Mouse (Mus musculus) embryonic fibroblast, embryonic 13.5 days (primary cell): ENCODE results near the gene Pum1.

Experiments
- CTCF ChIP-seq: IDR thresholded peaks from 2 replicates; pipeline ENCODE4 v1.5.1; 2011; ENCODE audit warnings: mild to moderate bottlenecking, control low read depth, low read length, moderate library complexity, borderline replicate concordance; ENCODE audit not compliant: insufficient read depth
- POLR2A ChIP-seq: IDR thresholded peaks from 2 replicates; pipeline ENCODE4 v1.6.1; 2011; ENCODE audit warnings: low read depth, mild to moderate bottlenecking, control low read depth, low read length, moderate library complexity

DNA sequence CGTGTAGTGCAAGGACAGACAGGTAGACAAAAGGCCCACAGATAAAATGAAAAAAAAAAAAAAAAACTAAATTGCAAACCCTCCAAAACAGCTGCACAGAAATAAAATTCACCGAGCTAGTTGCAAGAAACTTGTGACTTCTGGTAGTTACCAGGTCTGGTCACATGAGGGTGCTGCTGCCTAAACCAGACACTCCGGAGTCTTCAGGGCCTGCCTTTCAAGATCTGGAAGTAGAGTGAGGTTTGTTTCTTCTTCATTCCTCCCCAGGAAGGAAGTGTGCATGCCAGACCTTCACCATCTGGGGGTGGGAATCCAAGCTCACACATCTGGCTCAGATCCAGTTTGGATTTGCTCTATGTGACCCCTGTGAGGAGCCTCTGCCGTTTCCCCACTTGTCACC, 121.6 kb downstream of the Pum1 start:
- no peak for TF ChIP-seq POLR2A
- TF ChIP-seq CTCF, result peak; percentile 25; the same call in 1 of the 2 replicates
